Mouse (Mus musculus) intestine, embryonic 14.5 days (tissue): ENCODE data around the gene Tbl1x. TPM values are rescaled to one million over a fixed set of nuclear protein-coding genes. Genes with fewer than 3 reads are reported as not detected.

Experiments used
- ATAC-seq: fragments of 200-750 bp; cut with Nextera tagmentation; replicated peaks from 2 replicates; pipeline ENCODE4 v1.8.0; 2017; ENCODE audit warnings: low read depth, moderate number of reproducible peaks, moderate TSS enrichment, moderate library complexity; ENCODE audit not compliant: low FRiP score, low TSS enrichment
- DNase-seq: peaks from one replicate; pipeline ENCODE4 v3.0.0-alpha.2; 2018; ENCODE audit warnings: low spot score
- H3K27ac ChIP-seq: fragments of 300-500 bp; sonication (generic); 2 replicates; pipeline ENCODE4 v1.5.1; 2014; ENCODE audit warnings: low read depth, mild to moderate bottlenecking, control low read depth
- H3K27me3 ChIP-seq: fragments of 300-500 bp; sonication (generic); replicated peaks from 2 replicates; pipeline ENCODE4 v1.6.1; 2014; ENCODE audit warnings: low read length, control low read depth; ENCODE audit not compliant: control insufficient read depth, insufficient read depth
- H3K36me3 ChIP-seq: fragments of 300-500 bp; sonication (generic); 2 replicates; pipeline ENCODE4 v1.6.1; 2014; ENCODE audit warnings: low read length, control low read depth; ENCODE audit not compliant: control insufficient read depth, insufficient read depth
- H3K4me1 ChIP-seq: fragments of 300-500 bp; sonication (generic); replicated peaks from 2 replicates; pipeline ENCODE4 v1.6.1; 2014; ENCODE audit warnings: low read length, control low read depth, mixed read lengths; ENCODE audit not compliant: control insufficient read depth, insufficient read depth
- H3K4me2 ChIP-seq: fragments of 300-500 bp; sonication (generic); 2 replicates; pipeline ENCODE4 v1.6.1; 2014; ENCODE audit warnings: low read length
- H3K4me3 ChIP-seq: fragments of 300-500 bp; sonication (generic); 2 replicates; pipeline ENCODE4 v1.5.1; 2014; ENCODE audit warnings: low read depth, low read length, control low read depth, mixed read lengths
- H3K9ac ChIP-seq: fragments of 300-500 bp; sonication (generic); 2 replicates; pipeline ENCODE4 v1.6.1; 2014; ENCODE audit warnings: mild to moderate bottlenecking, low read length
- H3K9me3 ChIP-seq: fragments of 300-500 bp; sonication (generic); 2 replicates; pipeline ENCODE4 v1.6.1; 2016; ENCODE audit warnings: low read length, control low read depth; ENCODE audit not compliant: control insufficient read depth
- WGBS: fragments of 180-500 bp; shearing (Covaris S2); extraction: QIAGEN DNeasy Blood & Tissue Kit; methylation state at CpG from one replicate; pipeline ENCODE4 v1.1.7; 2014; 5-methylcytosine and 5-hydroxymethylcytosine counted together
- polyA plus RNA-seq: library from polyadenylated mRNA; unstranded; fragments of >200 nt; fragmentation: Nextera tagmentation; extraction: Ambion mirVana; gene quantifications from 2 replicates; pipeline ENCODE4 v1.2.1, GENCODE M21; 2014

Gene Tbl1x
- polyA plus RNA-seq, 1 experiment from 2014 or later = 82.5 TPM

- WGBS = 78% methylated on average over 3 of the region's 3 CpGs
- H3K27ac ChIP-seq = no peak overlapping the region
- ATAC-seq = no peak
Measured at GRCm38 (mm10) chrX:77577108-77577507, 66.3 kb downstream of the Tbl1x start.

GRCm38 (mm10) chrX:77578172-77578571, 67.4 kb downstream of the Tbl1x start:
- H3K4me2 ChIP-seq = no peak overlapping the region
- H3K4me3 ChIP-seq = no peak overlapping the region
- no peak overlapping the region for H3K27ac ChIP-seq
- H3K36me3 ChIP-seq = no peaks in the 10 kb centered on the region
- DNase-seq (no peak), ATAC-seq (no peak)
- no peaks in the 10 kb centered on the region for H3K4me1 ChIP-seq
- H3K9me3 ChIP-seq = no peaks in the 10 kb centered on the region
- H3K27me3 ChIP-seq = no peaks in the 10 kb centered on the region
- no peak overlapping the region for H3K9ac ChIP-seq
- 64% methylated on average over 1 of the region's 1 CpGs for WGBS

More at GRCm38 (mm10) chrX:77577108-77577507, 66.3 kb downstream of the Tbl1x start:
- Histone ChIP-seq H3K4me1 (no peaks in the 10 kb centered on the region), H3K4me3 (no peak overlapping the region), H3K9me3 (no peaks in the 10 kb centered on the region), H3K27me3 (no peaks in the 10 kb centered on the region), H3K36me3 (no peaks in the 10 kb centered on the region), H3K9ac (no peak overlapping the region), H3K4me2 (no peak overlapping the region)
- no peak for DNase-seq

GRCm38 (mm10) chrX:77579964-77580363, 69.2 kb downstream of the Tbl1x start:
- Histone ChIP-seq H3K9me3 (no peaks in the 10 kb centered on the region), H3K27me3 (no peaks in the 10 kb centered on the region), H3K36me3 (no peaks in the 10 kb centered on the region), H3K4me1 (no peaks in the 10 kb centered on the region), H3K27ac (no peak overlapping the region), H3K4me3 (no peak overlapping the region), H3K9ac (no peak overlapping the region), H3K4me2 (no peak overlapping the region)
- DNase-seq = no peak
- WGBS = 79% methylated on average over 4 of the region's 4 CpGs
- no peak for ATAC-seq

- no peaks in the 10 kb centered on the region for H3K4me1 ChIP-seq
- no peak overlapping the region for H3K9ac ChIP-seq
- H3K27ac ChIP-seq = no peak overlapping the region
- no peaks in the 10 kb centered on the region for H3K9me3 ChIP-seq
- no peaks in the 10 kb centered on the region for H3K36me3 ChIP-seq
- H3K27me3 ChIP-seq = no peaks in the 10 kb centered on the region
- H3K4me2 ChIP-seq = no peak overlapping the region
- DNase-seq = no peak
- 91% methylated on average over 2 of the region's 2 CpGs for WGBS
- no peak overlapping the region for H3K4me3 ChIP-seq
- ATAC-seq = no peak
Measured at GRCm38 (mm10) chrX:77585974-77586373, 75.2 kb downstream of the Tbl1x start.

- Histone ChIP-seq H3K4me3 (no peak overlapping the region), H3K9ac (no peak overlapping the region), H3K27ac (no peak overlapping the region), H3K9me3 (no peaks in the 10 kb centered on the region), H3K4me2 (no peak overlapping the region), H3K36me3 (no peaks in the 10 kb centered on the region), H3K27me3 (no peaks in the 10 kb centered on the region), H3K4me1 (no peaks in the 10 kb centered on the region)
- WGBS = 86% methylated on average over 7 of the region's 7 CpGs
- no peak for DNase-seq
- no peak for ATAC-seq
Measured at GRCm38 (mm10) chrX:77594670-77595224, 83.9 kb downstream of the Tbl1x start.

- ATAC-seq = no peak
- Histone ChIP-seq H3K4me1 (no peaks in the 10 kb centered on the region), H3K27ac (no peak overlapping the region), H3K9ac (no peak overlapping the region), H3K9me3 (no peaks in the 10 kb centered on the region), H3K4me3 (no peak overlapping the region), H3K36me3 (no peaks in the 10 kb centered on the region), H3K27me3 (no peaks in the 10 kb centered on the region), H3K4me2 (no peak overlapping the region)
- DNase-seq = no peak
Measured at GRCm38 (mm10) chrX:77597674-77598073, 86.9 kb downstream of the Tbl1x start.

GRCm38 (mm10) chrX:77598736-77599135, 87.9 kb downstream of the Tbl1x start:
- 66% methylated on average over 2 of the region's 2 CpGs for WGBS
- H3K36me3 ChIP-seq = no peaks in the 10 kb centered on the region

GRCm38 (mm10) chrX:77603496-77604258, 92.9 kb downstream of the Tbl1x start:
- no peak for ATAC-seq
- Histone ChIP-seq H3K4me1 (no peaks in the 10 kb centered on the region), H3K27ac (no peak overlapping the region), H3K4me3 (no peak overlapping the region), H3K36me3 (no peaks in the 10 kb centered on the region), H3K9me3 (no peaks in the 10 kb centered on the region), H3K4me2 (no peak overlapping the region), H3K27me3 (no peaks in the 10 kb centered on the region), H3K9ac (no peak overlapping the region)
- WGBS = 79% methylated on average over 2 of the region's 2 CpGs
- no peak for DNase-seq

More at GRCm38 (mm10) chrX:77598736-77599135, 87.9 kb downstream of the Tbl1x start:
- no peaks in the 10 kb centered on the region for H3K4me1 ChIP-seq
- no peak for DNase-seq
- no peak overlapping the region for H3K27ac ChIP-seq
- H3K4me3 ChIP-seq = no peak overlapping the region
- no peaks in the 10 kb centered on the region for H3K9me3 ChIP-seq
- H3K9ac ChIP-seq = no peak overlapping the region
- H3K4me2 ChIP-seq = no peak overlapping the region
- ATAC-seq = no peak
- H3K27me3 ChIP-seq = no peaks in the 10 kb centered on the region

GRCm38 (mm10) chrX:77607488-77607887, 96.7 kb downstream of the Tbl1x start:
- Histone ChIP-seq H3K4me1 (no peaks in the 10 kb centered on the region), H3K27ac (no peak overlapping the region), H3K9ac (no peak overlapping the region), H3K36me3 (no peaks in the 10 kb centered on the region), H3K4me3 (no peak overlapping the region), H3K27me3 (no peaks in the 10 kb centered on the region), H3K4me2 (no peak overlapping the region), H3K9me3 (no peaks in the 10 kb centered on the region)
- 38% methylated on average over 1 of the region's 1 CpGs for WGBS
- DNase-seq = no peak
- no peak for ATAC-seq
